Mouse (Mus musculus) liver, embryonic 11.5 days (tissue): Measurements from ENCODE around the gene Zfp64. TPM values are rescaled to one million over a fixed set of nuclear protein-coding genes. Genes with fewer than 3 reads are reported as not detected.

Source experiments
- polyA plus RNA-seq: library from polyadenylated mRNA; unstranded; fragments of >200 nt; fragmentation: Nextera tagmentation; extraction: Ambion mirVana; gene quantifications from 2 replicates; pipeline ENCODE4 v1.2.1, GENCODE M21; 2014

Zfp64 gene
- polyA plus RNA-seq, 1 experiment from 2014 or later: 30.6 TPM

Other genes starting within 250 kb of the Zfp64 start
- 4.4 and 5.5 TPM in 2 replicates for gene Atp9a, start 213.2 kb downstream of the Zfp64 start, polyA plus RNA-seq
- gene Sall4, start 187.6 kb downstream of the Zfp64 start, polyA plus RNA-seq: 14.2 and 17.2 TPM in 2 replicates